Mouse (Mus musculus): ENCODE results near the gene Nfasc.

DNA sequence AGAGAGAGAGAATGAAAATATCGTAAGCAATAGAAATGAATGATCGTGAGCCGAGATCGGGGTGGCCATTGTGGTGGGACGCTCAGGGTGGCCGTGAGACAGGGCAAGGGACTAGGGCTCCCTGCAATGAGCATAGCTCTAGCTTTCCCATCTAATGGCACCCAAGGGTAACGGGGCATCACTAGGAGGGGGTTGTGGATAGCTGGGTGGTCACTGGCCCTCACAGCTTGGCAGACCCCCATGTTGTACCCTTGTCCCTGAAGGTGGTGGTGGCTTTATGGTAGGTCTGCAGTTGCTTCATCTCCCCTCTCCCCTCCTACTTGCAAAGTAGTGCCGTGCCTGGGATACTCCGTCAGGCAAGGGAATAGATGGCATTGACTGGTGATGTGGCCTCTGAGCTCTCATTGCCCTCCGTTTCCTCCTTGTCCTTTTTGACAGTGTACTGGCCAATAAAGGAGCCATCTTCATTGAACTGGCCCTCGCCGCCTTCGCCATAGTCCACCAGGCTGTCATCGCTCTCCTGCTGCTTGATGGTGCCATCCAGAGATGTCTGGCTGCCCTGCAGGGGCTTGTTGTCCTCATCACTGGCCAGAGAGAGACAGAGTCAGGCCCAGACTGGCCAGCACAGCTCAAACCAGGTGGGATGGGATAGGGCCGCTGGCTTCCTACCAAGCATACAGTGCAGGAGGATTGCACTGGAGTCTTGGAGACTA, 171.4 kb downstream of the Nfasc start:
- TF ChIP-seq CTCF (conservative IDR thresholded peaks at IDR 0.05; ENCODE audit: low read length) = no peak
- TF ChIP-seq POU5F1 (IDR thresholded peaks at IDR 0.05; ENCODE audit: borderline replicate concordance, low read length) = no peak
